Comparison of ENCODE assay signal across 8 mouse cellular contexts in genomic region chr2:127362459-127363281, GRCm38 (mm10). TPM values are rescaled to one million over a fixed set of nuclear protein-coding genes. Genes with fewer than 3 reads are reported as not detected.
A peak's percentile ranks its signal among the peaks of the same experiment; 100 is the strongest.
DNase-seq lines count a peak whose midpoint lies in the region; ATAC-seq and TF ChIP-seq lines count a peak whose summit lies in the region.

TSS of gene Adra2b (plus strand) at chr2:127363208.

- H3K79me2 ChIP-seq in liver, adult 2 months (ENCODE audit: control insufficient read depth, insufficient read depth, low read length): no peaks in the 10 kb centered on the region
- H3K79me2 ChIP-seq in myocyte (ENCODE audit: control insufficient read depth, insufficient read depth): no peaks in the 10 kb centered on the region

- H3ac ChIP-seq in myocyte (ENCODE audit: control insufficient read depth, insufficient read length): no peak within 1 kb of the TSS

- H3K4me3 ChIP-seq in erythroblast, embryonic 14.5 days (replicated peaks): peak within 1 kb of the TSS; percentile 87
- peak within 1 kb of the TSS; percentile 57 for H3K4me3 ChIP-seq in heart, embryonic 13.5 days
- peak within 1 kb of the TSS; percentile 42 for H3K4me3 ChIP-seq in kidney, postnatal 0 days (replicated peaks; ENCODE audit: low read depth, low read length)
- H3K4me3 ChIP-seq in liver, adult 2 months (ENCODE audit: insufficient read depth, low read depth, low read length): peak within 1 kb of the TSS; percentile 55
- no peak within 1 kb of the TSS for H3K4me3 ChIP-seq in myocyte

- peak; percentile 75 for DNase-seq in CD4-positive helper T cell, adult 2 months (ENCODE audit: low read depth, low spot score)
- peak; percentile 47 for DNase-seq in brain, embryonic 18.5 days (ENCODE audit: low read depth, low spot score)
- DNase-seq in kidney, postnatal 0 days (ENCODE audit: low spot score): peak; percentile 92
- peak; percentile 72 for DNase-seq in liver, adult 2 months (ENCODE audit: extremely low read depth, low read depth, low spot score)
- peak; percentile 78 to 89 for DNase-seq in spleen, postnatal 4 days (ENCODE audit: low spot score in 2 of 2)

- peak; percentile 67 for ATAC-seq in heart, embryonic 13.5 days (ENCODE audit: extremely low read depth, insufficient number of reproducible peaks, low FRiP score, low TSS enrichment)
- peak; percentile 78 for ATAC-seq in kidney, postnatal 0 days (replicated peaks; ENCODE audit: low FRiP score, low read depth)

- peaks cover 37% of the 10 kb centered on the region for H3K36me3 ChIP-seq in erythroblast, embryonic 14.5 days (ENCODE audit: control insufficient read depth)
- no peaks in the 10 kb centered on the region for H3K36me3 ChIP-seq in heart, embryonic 13.5 days
- no peaks in the 10 kb centered on the region for H3K36me3 ChIP-seq in kidney, postnatal 0 days (ENCODE audit: insufficient read depth, low read length)
- no peaks in the 10 kb centered on the region for H3K36me3 ChIP-seq in liver, adult 2 months (ENCODE audit: control insufficient read depth, insufficient read depth, low read length)
- H3K36me3 ChIP-seq in myocyte (ENCODE audit: control insufficient read depth, insufficient read depth): no peaks in the 10 kb centered on the region

- no peak within 1 kb of the TSS; the same call in 1 of the 2 replicates for H3K27ac ChIP-seq in heart, embryonic 13.5 days (replicated peaks)
- no peak within 1 kb of the TSS; the same call in 1 of the 2 replicates for H3K27ac ChIP-seq in kidney, postnatal 0 days
- 0 out of 2 replicates have a peak within 1 kb of the TSS, but pooled peaks have one; percentile 17 for H3K27ac ChIP-seq in liver, adult 2 months (replicated peaks; ENCODE audit: insufficient read depth, low read depth, low read length)

- WGBS in heart, embryonic 13.5 days: under 1% methylated on average over 46 of the region's 49 CpGs
- WGBS in kidney, postnatal 0 days: 1% methylated on average over 49 of the region's 49 CpGs
- under 1% methylated on average over 49 of the region's 49 CpGs for whole genome bisulfite sequencing in liver, adult 2 months

- peaks cover 23% of the 10 kb centered on the region for H3K9me3 ChIP-seq in erythroblast, embryonic 14.5 days (ENCODE audit: control insufficient read depth, low read length)
- no peaks in the 10 kb centered on the region for H3K9me3 ChIP-seq in heart, embryonic 13.5 days
- H3K9me3 ChIP-seq in kidney, postnatal 0 days (replicated peaks; ENCODE audit: low read length): no peaks in the 10 kb centered on the region

- TF ChIP-seq CTCF in kidney, postnatal 0 days (IDR thresholded peaks at IDR 0.05; ENCODE audit: low read depth): peak; percentile 88
- peak; percentile 94 for TF ChIP-seq CTCF in liver, adult 2 months (IDR thresholded peaks at IDR 0.05; ENCODE audit: low read depth, low read length)

- H3K4me1 ChIP-seq in erythroblast, embryonic 14.5 days (ENCODE audit: control insufficient read depth): peaks cover 51% of the 10 kb centered on the region
- H3K4me1 ChIP-seq in heart, embryonic 13.5 days: peaks cover 25% of the 10 kb centered on the region
- peaks cover 9% of the 10 kb centered on the region; the same call in 1 of the 2 replicates for H3K4me1 ChIP-seq in kidney, postnatal 0 days (replicated peaks; ENCODE audit: insufficient read depth, low read length)
- H3K4me1 ChIP-seq in liver, adult 2 months (ENCODE audit: control insufficient read depth, insufficient read depth, low read length): no peaks in the 10 kb centered on the region

- H3K27me3 ChIP-seq in erythroblast, embryonic 14.5 days (ENCODE audit: control insufficient read depth): peaks cover 92% of the 10 kb centered on the region
- H3K27me3 ChIP-seq in heart, embryonic 13.5 days (replicated peaks): peaks cover 95% of the 10 kb centered on the region
- peaks cover 26% of the 10 kb centered on the region for H3K27me3 ChIP-seq in kidney, postnatal 0 days (ENCODE audit: insufficient read depth, low read length)
- H3K27me3 ChIP-seq in liver, adult 2 months (ENCODE audit: control insufficient read depth, insufficient read depth, low read length): peaks cover 11% of the 10 kb centered on the region
- H3K27me3 ChIP-seq in myocyte (ENCODE audit: control insufficient read depth, insufficient read depth, insufficient read length): peaks cover 68% of the 10 kb centered on the region

- no peak for TF ChIP-seq POLR2A in liver, adult 2 months (IDR thresholded peaks at IDR 0.05; ENCODE audit: extremely low read depth, insufficient read depth, low read length)
- TF ChIP-seq POLR2A in myocyte (IDR thresholded peaks at IDR 0.05; ENCODE audit: insufficient read length, low read depth): no peak

- peak within 1 kb of the TSS; percentile 75 for H3K9ac ChIP-seq in heart, embryonic 13.5 days
- peak within 1 kb of the TSS; percentile 46; the same call in 1 of the 2 replicates for H3K9ac ChIP-seq in kidney, postnatal 0 days (ENCODE audit: low read depth, low read length)
- peak within 1 kb of the TSS; percentile 51 for H3K9ac ChIP-seq in liver, adult 2 months (ENCODE audit: low read depth, low read length)

- peak within 1 kb of the TSS; percentile 93 for H3K4me2 ChIP-seq in heart, embryonic 13.5 days
- H3K4me2 ChIP-seq in kidney, postnatal 0 days (ENCODE audit: low read length): peak within 1 kb of the TSS; percentile 75
- peak within 1 kb of the TSS; percentile 70 for H3K4me2 ChIP-seq in myocyte (ENCODE audit: low read depth)

TF ChIP-seq in myocyte, 11 proteins besides CTCF, POLR2A, EP300 and RAD21:
- TF ChIP-seq CEBPB (IDR thresholded peaks at IDR 0.05; ENCODE audit: insufficient read depth, poor library complexity, severe bottlenecking): no peak
- TF ChIP-seq USF1 (IDR thresholded peaks at IDR 0.05; ENCODE audit: low read depth): no peak
- no peak for TF ChIP-seq SRF (IDR thresholded peaks at IDR 0.05; ENCODE audit: control insufficient read depth, insufficient read length, low read depth)
- no peak for TF ChIP-seq POLR2AphosphoS2 (IDR thresholded peaks at IDR 0.05; ENCODE audit: insufficient read length, low read depth)
- no peak for TF ChIP-seq REST (IDR thresholded peaks at IDR 0.05; ENCODE audit: insufficient read depth, insufficient read length)
- no peak for TF ChIP-seq TCF3 (IDR thresholded peaks at IDR 0.05; ENCODE audit: insufficient read length, low read depth)
- TF ChIP-seq E2F4 (IDR thresholded peaks at IDR 0.05; ENCODE audit: insufficient read depth): no peak
- TF ChIP-seq TCF12 (IDR thresholded peaks at IDR 0.05; ENCODE audit: insufficient read depth, poor library complexity, severe bottlenecking): no peak
- TF ChIP-seq MAX (IDR thresholded peaks at IDR 0.05; ENCODE audit: low read depth): no peak
- TF ChIP-seq MYOD1 (IDR thresholded peaks at IDR 0.05; ENCODE audit: control insufficient read depth in 1 of 3, insufficient read length in 2 of 3, low read depth in 2 of 3): no peak
- no peak for TF ChIP-seq MYOG (IDR thresholded peaks at IDR 0.05; ENCODE audit: control insufficient read depth in 1 of 3, insufficient read depth in 1 of 3, insufficient read length in 2 of 3, low read depth in 2 of 3)

RNA-seq across cellular contexts. Expression of gene Adra2b, which starts in this region (rescaled TPM):
- 1.9 and 2.4 TPM in 2 replicates for polyA plus RNA-seq in erythroblast, embryonic 14.5 days (2012)
- 1.6 and 1.8 TPM in 2 replicates for polyA plus RNA-seq in heart, embryonic 13.5 days (2015; fragmentation: Nextera tagmentation; extraction: Ambion mirVana)
- 10.3 and 10.5 TPM in 2 replicates for polyA plus RNA-seq in kidney, postnatal 0 days (2015; fragmentation: Nextera tagmentation; extraction: Ambion mirVana)
- total RNA-seq in liver, adult 2 months (2014; rRNA removed): 2.5 and 4.0 TPM in 2 replicates
- polyA plus RNA-seq in liver, adult 2 months (2012; rRNA removed): 5.0 TPM in 2 replicates
- not detected for polyA plus RNA-seq in myocyte (2012; fragmentation: generic; extraction: Trizol)
